Mouse (Mus musculus) E14TG2a.4 (cell line): ENCODE data around the gene Hspg2.

Source experiments
- CTCF ChIP-seq: conservative IDR thresholded peaks from 2 replicates; pipeline ENCODE4 v1.5.1; 2014; ENCODE audit warnings: low read length
- NANOG ChIP-seq: IDR thresholded peaks from 2 replicates; pipeline ENCODE4 v1.6.1; 2014; ENCODE audit warnings: borderline replicate concordance, low read length, mixed read lengths

GRCm38 (mm10) chr4:137458861-137459260 lies 9.7 kb upstream of the Hspg2 start:
- TF ChIP-seq CTCF (no peak), NANOG (no peak)
